Mouse (Mus musculus): ENCODE data around the gene Fam189a1. TPM values are rescaled to one million over a fixed set of nuclear protein-coding genes. Genes with fewer than 3 reads are reported as not detected.

Gene Fam189a1
- polyA plus RNA-seq, 1 experiment from 2014 or later, result 0.20 TPM

DNA sequence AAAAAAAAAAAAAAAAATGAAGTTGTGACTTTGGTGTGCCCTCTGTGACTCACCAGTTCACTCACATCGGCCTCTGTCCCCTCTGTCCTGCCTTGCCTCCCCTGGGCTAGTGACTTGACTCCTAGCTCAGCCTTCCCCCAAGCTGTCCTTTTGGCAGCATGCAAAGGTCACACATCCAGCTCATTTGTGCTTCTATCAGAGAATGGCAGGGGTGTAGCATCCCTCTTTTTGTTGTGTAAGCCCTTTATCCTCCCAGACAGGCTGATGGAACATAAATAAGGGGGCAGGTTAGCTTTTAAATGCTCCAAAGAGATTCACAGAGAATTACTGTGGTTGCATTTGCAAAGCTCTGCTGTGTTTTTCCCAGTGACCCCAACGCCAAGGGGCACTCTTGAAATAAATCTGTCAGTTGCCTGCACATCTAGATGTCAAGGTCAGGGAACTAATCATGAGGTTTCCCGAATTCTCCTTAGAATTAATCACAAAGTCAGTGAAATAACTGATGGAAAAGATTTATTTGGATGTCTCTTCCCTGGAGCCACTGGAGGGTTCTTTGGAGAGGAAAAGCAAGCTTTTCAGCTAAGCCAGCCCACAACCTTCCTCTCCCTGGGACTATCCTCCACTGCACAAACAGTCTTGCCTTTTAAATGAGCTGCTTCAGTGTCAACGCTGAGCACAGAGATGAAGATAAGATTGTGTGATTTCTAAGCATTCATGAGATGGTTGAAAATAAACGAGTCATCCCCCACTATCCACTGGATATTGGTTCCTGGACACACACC is 326.0 kb downstream of the Fam189a1 start:
- Histone ChIP-seq H3K4me2 (ENCODE audit: low read depth, low read length) (no peak overlapping the region), H3K27me3 (ENCODE audit: control insufficient read depth, insufficient read depth, low read depth, low read length) (no peaks in the 10 kb centered on the region), H3K9me3 (ENCODE audit: control insufficient read depth, low read length) (peaks cover 3% of the 10 kb centered on the region; the same call in 1 of the 2 replicates), H3K4me3 (ENCODE audit: low read length) (no peak overlapping the region), H3K36me3 (ENCODE audit: control insufficient read depth, insufficient read depth, low read length) (no peaks in the 10 kb centered on the region), H3K9ac (ENCODE audit: low read length) (no peak overlapping the region), H3K27ac (ENCODE audit: low read length) (no peak overlapping the region), H3K4me1 (replicated peaks; ENCODE audit: control insufficient read depth, insufficient read depth, low read length) (no peaks in the 10 kb centered on the region)
- ATAC-seq (ENCODE audit: low read depth), result no peak
- 29% methylated on average over 5 of the region's 5 CpGs for WGBS

DNA sequence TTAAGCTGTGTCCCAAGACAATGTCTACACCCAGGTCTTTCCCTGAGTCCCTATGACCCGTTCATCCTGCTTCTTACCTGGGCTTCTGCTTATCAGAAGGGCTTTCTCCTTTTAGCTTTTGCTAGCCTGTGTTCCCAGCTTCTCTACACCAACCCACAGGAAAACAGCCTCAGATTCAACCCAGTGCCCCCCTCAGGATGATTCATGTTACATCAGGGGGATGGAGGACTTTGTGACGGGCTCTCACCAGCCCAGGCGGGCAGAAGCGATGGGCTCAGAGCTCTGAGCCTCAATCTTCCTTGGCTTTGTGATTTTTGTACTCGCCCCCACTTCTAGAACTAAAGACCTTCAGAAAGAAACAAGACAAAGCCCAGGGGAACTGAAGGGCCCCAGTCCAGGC is 335.3 kb downstream of the Fam189a1 start:
- H3K4me2 ChIP-seq (ENCODE audit: low read depth, low read length), result no peak overlapping the region
- H3K27ac ChIP-seq (ENCODE audit: low read length), result no peak overlapping the region
- no peaks in the 10 kb centered on the region for H3K4me1 ChIP-seq (replicated peaks; ENCODE audit: control insufficient read depth, insufficient read depth, low read length)
- no peak for ATAC-seq (ENCODE audit: low read depth)
- H3K9ac ChIP-seq (ENCODE audit: low read length), result no peak overlapping the region
- H3K36me3 ChIP-seq (ENCODE audit: control insufficient read depth, insufficient read depth, low read length), result no peaks in the 10 kb centered on the region
- 76% methylated on average over 5 of the region's 5 CpGs for WGBS
- no peak overlapping the region for H3K4me3 ChIP-seq (ENCODE audit: low read length)
- no peaks in the 10 kb centered on the region for H3K27me3 ChIP-seq (ENCODE audit: control insufficient read depth, insufficient read depth, low read depth, low read length)
- no peaks in the 10 kb centered on the region for H3K9me3 ChIP-seq (ENCODE audit: control insufficient read depth, low read length)

DNA sequence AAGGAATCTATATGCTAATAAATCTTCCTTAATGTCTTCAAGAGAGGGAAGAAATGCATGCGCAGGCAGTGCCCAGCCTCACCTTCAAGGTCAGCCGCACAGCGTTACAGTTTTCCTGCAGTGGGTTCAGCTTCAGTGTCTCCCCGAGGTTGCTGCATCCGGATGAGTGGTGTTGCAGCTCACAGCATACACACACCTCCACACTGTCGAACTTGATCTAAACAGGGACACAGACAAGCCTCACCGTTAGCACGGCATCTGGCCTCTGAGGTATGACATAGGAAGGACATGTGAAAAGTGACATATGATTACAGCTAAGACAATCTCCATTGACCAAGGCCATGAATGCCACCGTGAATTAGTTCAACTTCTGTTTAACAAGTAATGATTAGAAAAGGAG is 336.7 kb downstream of the Fam189a1 start:
- WGBS, result 63% methylated on average over 9 of the region's 9 CpGs
- ATAC-seq (ENCODE audit: low read depth), result no peak
- Histone ChIP-seq H3K4me2 (ENCODE audit: low read depth, low read length) (no peak overlapping the region), H3K36me3 (ENCODE audit: control insufficient read depth, insufficient read depth, low read length) (no peaks in the 10 kb centered on the region), H3K4me1 (replicated peaks; ENCODE audit: control insufficient read depth, insufficient read depth, low read length) (no peaks in the 10 kb centered on the region), H3K9me3 (ENCODE audit: control insufficient read depth, low read length) (no peaks in the 10 kb centered on the region), H3K27me3 (ENCODE audit: control insufficient read depth, insufficient read depth, low read depth, low read length) (no peaks in the 10 kb centered on the region), H3K27ac (ENCODE audit: low read length) (no peak overlapping the region), H3K9ac (ENCODE audit: low read length) (no peak overlapping the region), H3K4me3 (ENCODE audit: low read length) (no peak overlapping the region)

DNA sequence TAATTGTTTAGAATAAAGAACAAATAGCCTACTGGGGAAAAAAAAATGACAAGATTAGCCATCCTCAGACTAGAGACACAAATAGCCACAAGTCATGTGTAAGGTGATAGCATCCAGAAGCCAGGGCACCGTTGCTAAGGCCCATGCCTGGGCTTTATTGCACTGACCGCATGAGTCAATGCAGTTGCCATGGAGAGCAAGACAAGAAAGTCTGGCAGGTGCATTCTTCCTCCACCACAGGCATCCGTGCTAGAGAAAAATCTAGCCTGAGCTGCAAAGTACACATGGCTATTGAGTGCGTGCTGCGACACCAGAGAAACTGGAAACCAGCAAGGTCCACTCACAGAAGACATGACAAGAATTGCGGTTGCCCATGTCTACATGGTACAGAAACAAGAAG is 347.5 kb downstream of the Fam189a1 start:
- Histone ChIP-seq H3K4me2 (ENCODE audit: low read depth, low read length) (no peak overlapping the region), H3K9ac (ENCODE audit: low read length) (no peak overlapping the region), H3K27me3 (ENCODE audit: control insufficient read depth, insufficient read depth, low read depth, low read length) (no peaks in the 10 kb centered on the region), H3K36me3 (ENCODE audit: control insufficient read depth, insufficient read depth, low read length) (no peaks in the 10 kb centered on the region), H3K27ac (ENCODE audit: low read length) (no peak overlapping the region), H3K9me3 (ENCODE audit: control insufficient read depth, low read length) (no peaks in the 10 kb centered on the region), H3K4me3 (ENCODE audit: low read length) (no peak overlapping the region), H3K4me1 (replicated peaks; ENCODE audit: control insufficient read depth, insufficient read depth, low read length) (no peaks in the 10 kb centered on the region)
- no peak for ATAC-seq (ENCODE audit: low read depth)
- 76% methylated on average over 6 of the region's 6 CpGs for WGBS

DNA sequence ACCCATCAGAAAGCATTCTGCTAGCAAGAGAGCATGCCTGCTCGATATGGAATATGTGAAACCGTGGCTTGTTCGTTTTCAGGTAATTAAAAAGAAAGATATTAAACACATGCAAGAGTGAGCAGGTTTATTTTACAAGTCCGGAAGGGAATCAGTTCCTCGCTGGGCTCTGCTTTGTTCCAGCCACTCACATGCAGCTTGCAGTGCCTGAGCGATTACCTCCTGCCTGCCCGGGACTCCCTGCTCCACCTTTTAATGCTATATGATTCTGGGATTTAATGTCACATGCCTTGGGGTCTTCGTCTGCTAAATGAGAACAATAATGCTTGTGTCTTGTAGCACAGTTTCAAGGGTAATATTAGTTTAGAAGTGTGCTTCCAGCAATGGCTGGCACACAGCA is 351.3 kb downstream of the Fam189a1 start:
- no peaks in the 10 kb centered on the region for H3K9me3 ChIP-seq (ENCODE audit: control insufficient read depth, low read length)
- H3K4me1 ChIP-seq (replicated peaks; ENCODE audit: control insufficient read depth, insufficient read depth, low read length), result no peaks in the 10 kb centered on the region
- H3K9ac ChIP-seq (ENCODE audit: low read length), result no peak overlapping the region
- WGBS, result 83% methylated on average over 8 of the region's 8 CpGs
- no peak overlapping the region for H3K4me3 ChIP-seq (ENCODE audit: low read length)
- ATAC-seq (ENCODE audit: low read depth), result no peak
- H3K27me3 ChIP-seq (ENCODE audit: control insufficient read depth, insufficient read depth, low read depth, low read length), result no peaks in the 10 kb centered on the region
- no peak overlapping the region for H3K27ac ChIP-seq (ENCODE audit: low read length)
- H3K4me2 ChIP-seq (ENCODE audit: low read depth, low read length), result no peak overlapping the region
- H3K36me3 ChIP-seq (ENCODE audit: control insufficient read depth, insufficient read depth, low read length), result no peaks in the 10 kb centered on the region

DNA sequence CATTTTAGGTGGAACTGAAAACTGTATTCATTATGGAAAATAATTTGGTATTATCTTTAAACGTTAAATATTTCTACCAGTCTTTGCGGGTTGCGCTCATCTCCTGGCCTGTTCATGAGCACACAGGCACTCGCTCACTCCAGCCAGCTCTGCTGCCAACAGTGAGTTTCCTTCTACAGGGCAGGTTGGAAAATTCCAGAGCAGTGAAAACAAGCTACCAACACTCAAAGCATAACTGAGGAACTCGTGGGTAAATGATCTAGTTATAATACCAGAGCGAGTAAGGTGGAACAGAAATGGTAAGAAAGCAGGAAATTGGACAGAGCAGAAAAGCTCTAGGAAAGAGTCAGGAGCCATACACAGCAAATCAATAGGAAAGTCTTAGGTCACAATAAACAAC is 360.8 kb downstream of the Fam189a1 start:
- no peak overlapping the region for H3K4me3 ChIP-seq (ENCODE audit: low read length)
- no peak overlapping the region for H3K27ac ChIP-seq (ENCODE audit: low read length)
- no peak for ATAC-seq (ENCODE audit: low read depth)
- H3K9me3 ChIP-seq (ENCODE audit: control insufficient read depth, low read length), result no peaks in the 10 kb centered on the region
- no peak overlapping the region for H3K4me2 ChIP-seq (ENCODE audit: low read depth, low read length)
- H3K36me3 ChIP-seq (ENCODE audit: control insufficient read depth, insufficient read depth, low read length), result no peaks in the 10 kb centered on the region
- WGBS, result 70% methylated on average over 6 of the region's 6 CpGs
- H3K4me1 ChIP-seq (replicated peaks; ENCODE audit: control insufficient read depth, insufficient read depth, low read length), result no peaks in the 10 kb centered on the region
- H3K27me3 ChIP-seq (ENCODE audit: control insufficient read depth, insufficient read depth, low read depth, low read length), result no peaks in the 10 kb centered on the region
- H3K9ac ChIP-seq (ENCODE audit: low read length), result no peak overlapping the region

DNA sequence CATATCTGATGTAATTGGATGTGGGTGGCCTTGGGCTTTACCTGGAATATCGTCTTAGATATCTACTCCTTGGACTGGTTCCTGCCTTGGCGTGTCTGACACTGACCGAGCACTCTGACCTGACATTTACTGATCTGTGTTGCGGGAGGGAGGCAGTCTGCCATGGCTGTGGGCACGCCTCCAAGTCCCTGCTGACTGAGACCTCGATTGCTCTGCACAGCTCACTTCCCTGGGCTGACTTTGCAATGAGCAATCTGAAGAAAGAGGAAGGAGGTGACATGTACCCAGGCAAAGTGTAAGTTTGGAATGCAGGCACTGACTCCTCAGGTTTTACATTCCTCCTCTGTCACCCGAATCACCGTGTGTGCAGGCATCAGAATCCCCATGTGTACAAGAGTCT is 364.3 kb downstream of the Fam189a1 start:
- Histone ChIP-seq H3K27me3 (ENCODE audit: control insufficient read depth, insufficient read depth, low read depth, low read length) (no peaks in the 10 kb centered on the region), H3K9me3 (ENCODE audit: control insufficient read depth, low read length) (no peaks in the 10 kb centered on the region), H3K4me3 (ENCODE audit: low read length) (no peak overlapping the region), H3K9ac (ENCODE audit: low read length) (no peak overlapping the region), H3K27ac (ENCODE audit: low read length) (no peak overlapping the region), H3K4me2 (ENCODE audit: low read depth, low read length) (no peak overlapping the region), H3K4me1 (replicated peaks; ENCODE audit: control insufficient read depth, insufficient read depth, low read length) (no peaks in the 10 kb centered on the region), H3K36me3 (ENCODE audit: control insufficient read depth, insufficient read depth, low read length) (no peaks in the 10 kb centered on the region)
- 43% methylated on average over 8 of the region's 8 CpGs for WGBS
- ATAC-seq (ENCODE audit: low read depth), result no peak

DNA sequence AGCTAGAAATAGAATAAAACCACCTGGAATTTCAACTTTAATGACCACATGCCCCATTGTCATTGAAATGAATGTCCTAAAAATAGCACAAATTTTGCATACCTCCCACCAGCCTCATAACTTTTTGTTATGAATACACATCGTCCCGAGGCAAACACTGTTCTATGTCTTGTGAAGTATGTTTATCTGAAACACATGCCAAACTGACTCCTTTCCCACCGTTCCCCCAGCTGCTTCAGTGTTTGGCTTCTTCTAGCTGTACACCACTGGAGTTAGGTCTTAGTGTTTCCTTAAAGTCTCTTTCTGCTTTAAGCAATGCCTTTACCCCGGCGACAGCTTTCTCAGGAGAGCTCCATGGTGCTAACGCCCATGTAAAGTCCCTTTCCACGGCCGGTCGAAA is 365.2 kb downstream of the Fam189a1 start:
- no peaks in the 10 kb centered on the region for H3K36me3 ChIP-seq (ENCODE audit: control insufficient read depth, insufficient read depth, low read length)
- no peak overlapping the region for H3K27ac ChIP-seq (ENCODE audit: low read length)
- ATAC-seq (ENCODE audit: low read depth), result no peak
- H3K4me2 ChIP-seq (ENCODE audit: low read depth, low read length), result no peak overlapping the region
- H3K9me3 ChIP-seq (ENCODE audit: control insufficient read depth, low read length), result no peaks in the 10 kb centered on the region
- no peak overlapping the region for H3K9ac ChIP-seq (ENCODE audit: low read length)
- 65% methylated on average over 9 of the region's 9 CpGs for WGBS
- no peaks in the 10 kb centered on the region for H3K4me1 ChIP-seq (replicated peaks; ENCODE audit: control insufficient read depth, insufficient read depth, low read length)
- no peak overlapping the region for H3K4me3 ChIP-seq (ENCODE audit: low read length)
- no peaks in the 10 kb centered on the region for H3K27me3 ChIP-seq (ENCODE audit: control insufficient read depth, insufficient read depth, low read depth, low read length)

DNA sequence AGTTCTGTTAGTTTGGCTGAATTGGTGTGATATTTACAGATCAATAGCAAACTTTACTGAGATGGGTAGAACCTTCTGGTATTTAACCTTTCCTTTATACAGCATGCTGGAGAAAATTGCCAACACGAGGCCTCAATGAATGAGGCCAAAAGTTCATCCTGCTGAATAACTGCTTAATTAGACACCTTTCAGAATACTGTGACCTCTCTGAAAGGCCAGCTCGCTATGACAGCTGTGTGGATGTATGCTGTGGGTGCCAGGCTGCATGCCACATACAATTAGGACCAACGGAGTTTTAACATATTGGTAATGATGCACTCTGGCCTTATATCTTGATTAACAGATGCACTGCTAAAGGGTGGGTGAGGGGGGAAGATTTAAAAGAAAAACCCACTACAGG is 371.3 kb downstream of the Fam189a1 start:
- Histone ChIP-seq H3K27me3 (ENCODE audit: control insufficient read depth, insufficient read depth, low read depth, low read length) (no peaks in the 10 kb centered on the region), H3K27ac (ENCODE audit: low read length) (no peak overlapping the region), H3K36me3 (ENCODE audit: control insufficient read depth, insufficient read depth, low read length) (no peaks in the 10 kb centered on the region), H3K4me2 (ENCODE audit: low read depth, low read length) (no peak overlapping the region), H3K4me1 (replicated peaks; ENCODE audit: control insufficient read depth, insufficient read depth, low read length) (no peaks in the 10 kb centered on the region), H3K9ac (ENCODE audit: low read length) (no peak overlapping the region), H3K9me3 (ENCODE audit: control insufficient read depth, low read length) (no peaks in the 10 kb centered on the region), H3K4me3 (ENCODE audit: low read length) (no peak overlapping the region)
- no peak for ATAC-seq (ENCODE audit: low read depth)
- 62% methylated on average over 3 of the region's 3 CpGs for WGBS

DNA sequence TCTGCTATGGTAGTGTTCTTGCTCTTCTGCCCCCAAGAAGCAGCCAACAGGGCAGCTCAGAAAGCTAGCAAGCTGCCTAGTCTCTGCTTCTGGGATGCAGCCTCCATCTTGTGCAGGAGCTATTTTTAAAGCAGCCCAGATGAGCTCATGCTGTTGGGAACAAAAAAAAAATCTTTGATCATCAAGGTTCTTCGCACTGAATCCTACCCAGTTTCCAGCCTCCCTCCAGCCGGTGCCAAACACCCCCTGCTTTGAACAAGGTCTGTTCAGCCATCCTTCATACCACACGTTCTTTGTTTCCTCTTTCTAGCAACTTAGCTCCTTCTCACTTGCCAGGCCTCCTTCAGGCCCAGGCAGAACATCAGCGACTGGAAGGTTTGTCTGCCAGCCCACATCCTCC is 376.9 kb downstream of the Fam189a1 start:
- H3K27ac ChIP-seq (ENCODE audit: low read length), result no peak overlapping the region
- no peaks in the 10 kb centered on the region for H3K36me3 ChIP-seq (ENCODE audit: control insufficient read depth, insufficient read depth, low read length)
- H3K9ac ChIP-seq (ENCODE audit: low read length), result no peak overlapping the region
- no peak for ATAC-seq (ENCODE audit: low read depth)
- H3K4me1 ChIP-seq (replicated peaks; ENCODE audit: control insufficient read depth, insufficient read depth, low read length), result peaks cover 6% of the 10 kb centered on the region
- no peaks in the 10 kb centered on the region for H3K27me3 ChIP-seq (ENCODE audit: control insufficient read depth, insufficient read depth, low read depth, low read length)
- H3K9me3 ChIP-seq (ENCODE audit: control insufficient read depth, low read length), result no peaks in the 10 kb centered on the region
- H3K4me3 ChIP-seq (ENCODE audit: low read length), result no peak overlapping the region
- no peak overlapping the region for H3K4me2 ChIP-seq (ENCODE audit: low read depth, low read length)
- WGBS, result 68% methylated on average over 4 of the region's 4 CpGs
